Mouse (Mus musculus): Measurements from ENCODE around the gene Olfr293.

- TF ChIP-seq POLR2A (IDR thresholded peaks at IDR 0.05; ENCODE audit: control insufficient read depth, extremely low read depth, insufficient read depth, low read length, poor library complexity) (no peak), CTCF (IDR thresholded peaks at IDR 0.05; ENCODE audit: borderline replicate concordance, control insufficient read depth, extremely low read depth, insufficient read depth, low read length, poor library complexity) (no peak)
Measured at GRCm38 (mm10) chr7:86688030-86688429, 39.2 kb downstream of the Olfr293 start, which contains the start of gene Olfr292.
